In genomic region chr7:130201020-130201419, GRCm38 (mm10) we compare ENCODE assay signal across 13 mouse cellular contexts.
"Had no signal": no experiment of that assay in that cellular context is flagged by ENCODE, and none has a peak within 500 bp of the region (broad histone marks: within the 10 kb centered on the region; RNA-seq: fewer than 3 reads in every experiment).

No protein-coding gene starts in this region.

- H3K4me2 ChIP-seq: liver, embryonic 13.5 days; lung, embryonic 15.5 days; midbrain, embryonic 13.5 days had no signal

- ATAC-seq: liver, postnatal 0 days; midbrain, embryonic 13.5 days had no signal

- H3K9me3 ChIP-seq: liver, embryonic 13.5 days; lung, embryonic 15.5 days; midbrain, embryonic 13.5 days had no signal

- H3K4me1 ChIP-seq: liver, embryonic 13.5 days had no signal

- H3K27ac ChIP-seq: liver, embryonic 13.5 days; lung, embryonic 15.5 days; midbrain, embryonic 13.5 days; stomach, postnatal 0 days had no signal

- DNase-seq: kidney, adult 11 months; kidney, postnatal 25 days; left cerebral cortex, postnatal 4 days; liver; liver, embryonic 13.5 days; liver, postnatal 0 days; lung, postnatal 36 days; right cerebral cortex, adult 18-20 months; right cerebral cortex, postnatal 25 days; thymus, postnatal 4 days had no signal

- H3K4me3 ChIP-seq: liver, embryonic 13.5 days; lung, embryonic 15.5 days; midbrain, embryonic 13.5 days had no signal

- H3K36me3 ChIP-seq: liver, embryonic 13.5 days had no signal

- H3K9ac ChIP-seq: liver, embryonic 13.5 days; liver, postnatal 0 days; lung, embryonic 15.5 days; midbrain, embryonic 13.5 days had no signal

- H3K27me3 ChIP-seq: liver, embryonic 13.5 days; lung, embryonic 15.5 days; midbrain, embryonic 13.5 days had no signal
